Comparison of ENCODE assay signal across 18 mouse cellular contexts in genomic region chr3:35551791-35552190, GRCm38 (mm10).
"Had no signal": no experiment of that assay in that cellular context is flagged by ENCODE, and none has a peak within 500 bp of the region (broad histone marks: within the 10 kb centered on the region; RNA-seq: fewer than 3 reads in every experiment).

No protein-coding gene starts in this region.

- H3K36me3 ChIP-seq: limb, embryonic 12.5 days; limb, embryonic 15.5 days; midbrain, embryonic 12.5 days; midbrain, embryonic 15.5 days; neural tube, embryonic 12.5 days; neural tube, embryonic 15.5 days; stomach, embryonic 15.5 days had no signal

- H3K9me3 ChIP-seq: limb, embryonic 12.5 days; limb, embryonic 15.5 days; midbrain, embryonic 12.5 days; midbrain, embryonic 15.5 days; neural tube, embryonic 12.5 days; neural tube, embryonic 15.5 days; stomach, embryonic 15.5 days had no signal

- H3K4me1 ChIP-seq: limb, embryonic 12.5 days; limb, embryonic 15.5 days; midbrain, embryonic 12.5 days; midbrain, embryonic 15.5 days; neural tube, embryonic 12.5 days; neural tube, embryonic 15.5 days; stomach, embryonic 15.5 days had no signal

- H3K4me3 ChIP-seq: limb, embryonic 12.5 days; limb, embryonic 15.5 days; midbrain, embryonic 12.5 days; midbrain, embryonic 15.5 days; neural tube, embryonic 12.5 days; neural tube, embryonic 15.5 days; stomach, embryonic 15.5 days had no signal

- DNase-seq: kidney, adult 9 months; kidney, postnatal 14 days; left cerebral cortex, postnatal 4 days; liver, postnatal 0 days; lung, embryonic 14.5 days; spleen, adult 18-20 months; thymus, postnatal 25 days had no signal

- ATAC-seq: liver, postnatal 0 days; lung, postnatal 0 days; midbrain, embryonic 15.5 days had no signal

- H3K27ac ChIP-seq: limb, embryonic 12.5 days; limb, embryonic 15.5 days; liver, embryonic 14.5 days; macrophage; midbrain, embryonic 12.5 days; midbrain, embryonic 15.5 days; neural tube, embryonic 12.5 days; neural tube, embryonic 15.5 days; stomach, embryonic 15.5 days had no signal

- H3K9ac ChIP-seq: limb, embryonic 12.5 days; limb, embryonic 15.5 days; liver, embryonic 14.5 days; liver, postnatal 0 days; lung, embryonic 14.5 days; midbrain, embryonic 12.5 days; midbrain, embryonic 15.5 days; neural tube, embryonic 12.5 days; neural tube, embryonic 15.5 days; stomach, embryonic 15.5 days had no signal

- H3K4me2 ChIP-seq: limb, embryonic 12.5 days; limb, embryonic 15.5 days; liver, embryonic 11.5 days; lung, embryonic 14.5 days; midbrain, embryonic 12.5 days; midbrain, embryonic 15.5 days; neural tube, embryonic 12.5 days; neural tube, embryonic 15.5 days; stomach, embryonic 15.5 days had no signal

- H3K27me3 ChIP-seq: limb, embryonic 12.5 days; limb, embryonic 15.5 days; midbrain, embryonic 12.5 days; midbrain, embryonic 15.5 days; neural tube, embryonic 12.5 days; neural tube, embryonic 15.5 days; stomach, embryonic 15.5 days had no signal
